Mouse (Mus musculus): ENCODE measurements around the gene Pagr1b. TPM values are rescaled to one million over a fixed set of nuclear protein-coding genes. Genes with fewer than 3 reads are reported as not detected.

Pagr1b gene
- total RNA-seq, 2 experiments from 2014 or later, result not detected

Small RNAs within 50 kb of the gene (microRNA-seq; reads per million reads assigned to microRNA genes)
- gene Gm44343, result not detected

Other genes with a start within 250 kb of the Pagr1b start
- 100 to 1,000 TPM; 140 to 147 TPM for gene Ypel3, start 239.5 kb downstream of the Pagr1b start, total RNA-seq (2021)
- gene Tbx6, start 235.0 kb downstream of the Pagr1b start, total RNA-seq (2021), result 1 to 10 TPM in 1 of 2 experiments, under 1 TPM in 1; 0.60 to 1.2 TPM
- 100 to 1,000 TPM; 103 to 107 TPM for gene Ppp4c, start 224.0 kb downstream of the Pagr1b start, total RNA-seq (2021)
- 10 to 100 TPM; 29.0 to 36.1 TPM for gene Fam57b, start 218.8 kb downstream of the Pagr1b start, total RNA-seq (2021)
- not detected for gene 4930451I11Rik, start 184.8 kb downstream of the Pagr1b start, total RNA-seq (2021)
- 1 to 10 TPM in 1 of 2 experiments, under 1 TPM in 1; 0.82 to 1.0 TPM for gene Doc2a, start 169.1 kb downstream of the Pagr1b start, total RNA-seq (2021)
- 10 to 100 TPM; 21.2 to 28.6 TPM for gene Hirip3, start 154.5 kb downstream of the Pagr1b start, total RNA-seq (2021)
- gene Ino80e, start 154.1 kb downstream of the Pagr1b start, total RNA-seq (2021), result 10 to 100 TPM; 35.4 to 45.6 TPM
- 10 to 100 TPM; 69.7 to 85.8 TPM for gene Taok2, start 131.8 kb downstream of the Pagr1b start, total RNA-seq (2021)
- 10 to 100 TPM; 32.1 to 32.3 TPM for gene Tmem219, start 93.6 kb downstream of the Pagr1b start, total RNA-seq (2021)
- 10 to 100 TPM; 18.4 to 23.0 TPM for gene Kctd13, start 87.6 kb downstream of the Pagr1b start, total RNA-seq (2021)
- 1 to 10 TPM; 1.9 to 2.0 TPM for gene Asphd1, start 66.9 kb downstream of the Pagr1b start, total RNA-seq (2021)
- gene Sez6l2, start 65.9 kb downstream of the Pagr1b start, total RNA-seq (2021), result 10 to 100 TPM; 38.8 to 58.2 TPM
- gene Cdipt, start 40.6 kb downstream of the Pagr1b start, total RNA-seq (2021), result 10 to 100 TPM; 70.6 to 76.4 TPM
- 1 to 10 TPM; 1.6 to 2.7 TPM for gene Cdiptos, start 40.4 kb downstream of the Pagr1b start, total RNA-seq (2021)
- gene Mvp, start 1.9 kb downstream of the Pagr1b start, total RNA-seq (2021), result 10 to 100 TPM; 55.7 to 60.9 TPM
- 10 to 100 TPM; 10.1 to 19.1 TPM for gene Pagr1a, start 868 bp upstream of the Pagr1b start, total RNA-seq (2021)
- gene Gm42742, start 4.6 kb upstream of the Pagr1b start, total RNA-seq (2021), result 10 to 100 TPM; 17.7 to 22.5 TPM
- 1 to 10 TPM; 3.1 to 5.8 TPM for gene Prrt2, start 4.7 kb upstream of the Pagr1b start, total RNA-seq (2021)
- 100 to 1,000 TPM; 135 to 159 TPM for gene Maz, start 10.6 kb upstream of the Pagr1b start, total RNA-seq (2021)
- gene Kif22, start 26.0 kb upstream of the Pagr1b start, total RNA-seq (2021), result 10 to 100 TPM; 21.6 to 28.7 TPM
- gene Zg16, start 70.8 kb upstream of the Pagr1b start, total RNA-seq (2021), result under 1 TPM in 1 of 2 experiments, not detected in 1; 0.51 TPM
- gene AI467606, start 74.9 kb upstream of the Pagr1b start, total RNA-seq (2021), result 1 to 10 TPM; 3.3 TPM
- 10 to 100 TPM in 1 of 2 experiments, 1 to 10 TPM in 1; 7.6 to 20.7 TPM for gene Qprt, start 105.7 kb upstream of the Pagr1b start, total RNA-seq (2021)
- 1 to 10 TPM; 3.2 to 3.3 TPM for gene Spn, start 121.3 kb upstream of the Pagr1b start, total RNA-seq (2021)
- 10 to 100 TPM; 50.9 to 54.9 TPM for gene Cd2bp2, start 179.6 kb upstream of the Pagr1b start, total RNA-seq (2021)
- 10 to 100 TPM; 39.0 to 40.5 TPM for gene Tbc1d10b, start 192.0 kb upstream of the Pagr1b start, total RNA-seq (2021)
- gene Mylpf, start 192.4 kb upstream of the Pagr1b start, total RNA-seq (2021), result 1,000 to 10,000 TPM in 1 of 2 experiments, 100 to 1,000 TPM in 1; 678 to 2,339 TPM
- gene Zfp553, start 216.6 kb upstream of the Pagr1b start, total RNA-seq (2021), result 10 to 100 TPM in 1 of 2 experiments, 1 to 10 TPM in 1; 9.2 to 13.4 TPM
- 10 to 100 TPM; 17.6 to 17.8 TPM for gene Sept1, start 216.6 kb upstream of the Pagr1b start, total RNA-seq (2021)
- gene Zfp771, start 227.8 kb upstream of the Pagr1b start, total RNA-seq (2021), result 10 to 100 TPM; 23.5 to 31.7 TPM
- gene Dctpp1, start 244.2 kb upstream of the Pagr1b start, total RNA-seq (2021), result 10 to 100 TPM; 60.7 to 65.0 TPM